Mouse (Mus musculus) heart, postnatal 0 days (tissue): ENCODE data around the gene Iah1.

Source experiments
- CTCF ChIP-seq: IDR thresholded peaks from 2 replicates; pipeline ENCODE4 v1.5.1; 2016; ENCODE audit warnings: antibody characterized with exemption, control low read depth, low read depth
- EP300 ChIP-seq: IDR thresholded peaks from 2 replicates; pipeline ENCODE4 v1.6.1; 2016; ENCODE audit warnings: antibody characterized with exemption, low read depth

- no peak for TF ChIP-seq CTCF
- no peak for TF ChIP-seq EP300
These were observed 48.6 kb downstream of the Iah1 start for GRCm38 (mm10) chr12:21364624-21365435.
